In genomic region chr11:98414162-98414561, GRCm38 (mm10) we compare ENCODE assay signal across 10 mouse cellular contexts. TPM values are rescaled to one million over a fixed set of nuclear protein-coding genes. Genes with fewer than 3 reads are reported as not detected.
A peak's percentile ranks its signal among the peaks of the same experiment; 100 is the strongest.
DNase-seq lines count a peak whose midpoint lies in the region; ATAC-seq and TF ChIP-seq lines count a peak whose summit lies in the region.
"Had no signal": no experiment of that assay in that cellular context is flagged by ENCODE, and none has a peak within 500 bp of the region (broad histone marks: within the 10 kb centered on the region; RNA-seq: fewer than 3 reads in every experiment).

No protein-coding gene starts in this region.

- no peak for TF ChIP-seq POLR2A in small intestine, adult 2 months (IDR thresholded peaks at IDR 0.05; ENCODE audit: low read depth, low read length)

- no peak overlapping the region for H3K27ac ChIP-seq in gastrocnemius, adult 2 months
- H3K27ac ChIP-seq in lung, embryonic 16.5 days (ENCODE audit: low read length), result no peak overlapping the region
- H3K27ac ChIP-seq in small intestine, adult 2 months (ENCODE audit: insufficient read depth, low read depth, low read length), result peak overlapping the region; percentile 79

- WGBS in lung, embryonic 16.5 days, result 23% methylated on average over 2 of the region's 2 CpGs
- 19% methylated on average over 2 of the region's 2 CpGs for WGBS in small intestine, adult 2 months

- no peak for TF ChIP-seq CTCF in gastrocnemius, adult 2 months (IDR thresholded peaks at IDR 0.05)
- no peak for TF ChIP-seq CTCF in small intestine, adult 2 months (IDR thresholded peaks at IDR 0.05; ENCODE audit: extremely low read depth, insufficient read length, insufficient replicate concordance, low read depth, low read length)

- H3K9me3 ChIP-seq in lung, embryonic 16.5 days (ENCODE audit: control insufficient read depth, low read length), result no peaks in the 10 kb centered on the region

- H3K4me2 ChIP-seq in lung, embryonic 16.5 days (ENCODE audit: low read depth, low read length), result peak overlapping the region; percentile 78

- no peak for DNase-seq in gastrocnemius, adult 2 months
- DNase-seq in gastrocnemius, adult 18-20 months (ENCODE audit: low spot score), result no peak
- DNase-seq in lung, postnatal 10 days, result no peak
- DNase-seq in kidney, postnatal 36 days, result peak; percentile 48 to 63
- DNase-seq in thymus, postnatal 4 days, result no peak
- no peak for DNase-seq in left cerebral cortex, postnatal 4 days

- no peaks in the 10 kb centered on the region for H3K27me3 ChIP-seq in lung, embryonic 16.5 days (ENCODE audit: control insufficient read depth, insufficient read depth, low read depth, low read length)
- no peaks in the 10 kb centered on the region for H3K27me3 ChIP-seq in small intestine, adult 2 months (ENCODE audit: control insufficient read depth, insufficient read depth, low read length)

- no peak for ATAC-seq in lung, embryonic 16.5 days (ENCODE audit: low read depth)

- intact Hi-C loops in gastrocnemius, adult 2 months (cut with DNase I), result loop anchor here (5.0 kb wide), 1 partner anchor 43 kb away; no protein-coding TSS in a partner anchor
- intact Hi-C loops in left cerebral cortex, postnatal 4 days (cut with DNase I), result no loop called here

- H3K36me3 ChIP-seq in lung, embryonic 16.5 days (ENCODE audit: control insufficient read depth, insufficient read depth, low read length), result no peaks in the 10 kb centered on the region
- peaks cover 3% of the 10 kb centered on the region; the same call in 1 of the 2 replicates for H3K36me3 ChIP-seq in small intestine, adult 2 months (ENCODE audit: control insufficient read depth, insufficient read depth, low read length)

- H3K4me3 ChIP-seq in gastrocnemius, adult 2 months, result peak overlapping the region; percentile 90
- H3K4me3 ChIP-seq in lung, embryonic 16.5 days (ENCODE audit: low read length), result peak overlapping the region; percentile 93
- H3K4me3 ChIP-seq in small intestine, adult 2 months (ENCODE audit: low read depth, low read length), result peak overlapping the region; percentile 98

- peak overlapping the region; percentile 97 for H3K9ac ChIP-seq in lung, embryonic 16.5 days (ENCODE audit: low read length)

- H3K4me1 ChIP-seq in lung, embryonic 16.5 days (replicated peaks; ENCODE audit: control insufficient read depth, insufficient read depth, low read length), result peaks cover 41% of the 10 kb centered on the region
- H3K4me1 ChIP-seq in small intestine, adult 2 months (ENCODE audit: control insufficient read depth, insufficient read depth, insufficient read length, low read length), result peaks cover 38% of the 10 kb centered on the region

RNA-seq across cellular contexts. Expression of gene Erbb2, which starts 1.9 kb away (rescaled TPM):
- total RNA-seq in gastrocnemius, adult 2 months (2021), result 1 to 10 TPM; 1.6 to 1.9 TPM
- 1 to 10 TPM; 1.1 to 1.7 TPM for total RNA-seq in gastrocnemius, adult 18-20 months (2021)
- 39.3 and 41.4 TPM in 2 replicates for polyA plus RNA-seq in lung, embryonic 16.5 days (2015; fragmentation: Nextera tagmentation; extraction: Ambion mirVana)
- 40.2 and 105 TPM in 2 replicates for polyA plus RNA-seq in small intestine, adult 2 months (2012; rRNA removed)
- total RNA-seq in left cerebral cortex, postnatal 4 days (2021), result 1 to 10 TPM; 3.9 to 4.1 TPM
- total RNA-seq: megakaryocyte, adult 5-6 weeks had no signal

RNA-seq across cellular contexts. Expression of gene Pgap3, which starts 13.9 kb away (rescaled TPM):
- 1 to 10 TPM; 2.2 to 3.0 TPM for total RNA-seq in gastrocnemius, adult 2 months (2021)
- total RNA-seq in gastrocnemius, adult 18-20 months (2021), result 1 to 10 TPM; 2.3 to 3.7 TPM
- 15.0 and 16.2 TPM in 2 replicates for polyA plus RNA-seq in lung, embryonic 16.5 days (2015; fragmentation: Nextera tagmentation; extraction: Ambion mirVana)
- 26.0 and 52.1 TPM in 2 replicates for polyA plus RNA-seq in small intestine, adult 2 months (2012; rRNA removed)
- total RNA-seq in left cerebral cortex, postnatal 4 days (2021), result 1 to 10 TPM; 7.6 to 9.2 TPM

RNA-seq across cellular contexts. Expression of gene Mien1, which starts 24.6 kb away (rescaled TPM):
- total RNA-seq in gastrocnemius, adult 2 months (2021), result 10 to 100 TPM; 30.3 to 37.4 TPM
- 10 to 100 TPM; 36.0 to 37.8 TPM for total RNA-seq in gastrocnemius, adult 18-20 months (2021)
- 87.5 and 97.5 TPM in 2 replicates for polyA plus RNA-seq in lung, embryonic 16.5 days (2015; fragmentation: Nextera tagmentation; extraction: Ambion mirVana)
- polyA plus RNA-seq in small intestine, adult 2 months (2012; rRNA removed), result 17.2 and 37.7 TPM in 2 replicates
- 100 to 1,000 TPM; 111 to 118 TPM for total RNA-seq in left cerebral cortex, postnatal 4 days (2021)

RNA-seq across cellular contexts. Expression of gene Pnmt, which starts 27.9 kb away (rescaled TPM):
- total RNA-seq in gastrocnemius, adult 2 months (2021), result 1 to 10 TPM; 1.8 to 5.9 TPM
- total RNA-seq in gastrocnemius, adult 18-20 months (2021), result 1 to 10 TPM; 1.2 to 8.2 TPM
- 0.13 TPM in 1 of 2 replicates, not detected in the other for polyA plus RNA-seq in lung, embryonic 16.5 days (2015; fragmentation: Nextera tagmentation; extraction: Ambion mirVana)
- not detected in 2 replicates for polyA plus RNA-seq in small intestine, adult 2 months (2012; rRNA removed)
- total RNA-seq in left cerebral cortex, postnatal 4 days (2021), result 1 to 10 TPM in 1 of 2 experiments, not detected in 1; 1.0 TPM
- total RNA-seq: layer of hippocampus, postnatal 10 days; megakaryocyte, adult 5-6 weeks had no signal

RNA-seq across cellular contexts. Expression of gene Tcap, which starts 30.6 kb away (rescaled TPM):
- 1,000 to 10,000 TPM; 3,050 to 3,067 TPM for total RNA-seq in gastrocnemius, adult 2 months (2021)
- total RNA-seq in gastrocnemius, adult 18-20 months (2021), result 1,000 to 10,000 TPM; 3,864 to 4,194 TPM
- polyA plus RNA-seq in lung, embryonic 16.5 days (2015; fragmentation: Nextera tagmentation; extraction: Ambion mirVana), result 6.7 and 8.0 TPM in 2 replicates
- polyA plus RNA-seq in small intestine, adult 2 months (2012; rRNA removed), result 0.24 and 0.42 TPM in 2 replicates
- under 1 TPM; 0.56 to 0.64 TPM for total RNA-seq in left cerebral cortex, postnatal 4 days (2021)
- total RNA-seq: megakaryocyte, adult 5-6 weeks had no signal

Comparison
In these comparisons a context has a peak if more than half of its experiments do, and no peak if none do; other contexts are left out.
1. DNase-seq: peak in kidney, postnatal 36 days (2 of 2); none in gastrocnemius, adult 2 months (single experiment), gastrocnemius, adult 18-20 months (single experiment), lung, postnatal 10 days (single experiment), thymus, postnatal 4 days (single experiment) and left cerebral cortex, postnatal 4 days (single experiment).
2. Peak in every context shown above with its lines, with median percentiles within 50 percentile points of each other: H3K4me3 ChIP-seq.